Mouse (Mus musculus): Measurements from ENCODE around the gene Ap2m1. TPM values are rescaled to one million over a fixed set of nuclear protein-coding genes. Genes with fewer than 3 reads are reported as not detected.

The Ap2m1 gene
- polyA plus RNA-seq, 1 experiment from 2014 or later, result 631 TPM

DNA sequence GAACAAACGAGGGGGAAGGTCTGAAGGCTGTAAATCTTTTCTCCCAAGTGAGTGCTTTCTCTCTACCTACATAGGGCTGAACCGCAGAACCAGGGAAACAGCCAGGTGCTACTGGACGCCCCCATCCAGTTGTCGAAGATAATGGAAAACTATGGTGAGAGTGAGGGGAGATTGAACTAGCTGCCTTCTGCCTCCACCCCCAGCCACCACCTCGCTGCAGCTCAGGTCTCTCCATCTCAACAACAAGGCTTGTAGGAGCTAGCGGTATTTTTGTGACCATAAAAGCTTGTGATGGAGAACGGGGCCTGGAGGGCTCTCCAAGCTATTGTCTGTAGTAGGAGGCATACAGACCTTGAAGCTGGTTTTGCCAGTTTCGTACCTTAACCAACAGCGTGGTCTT, 13.9 kb downstream of the Ap2m1 start:
- Histone ChIP-seq H3K27ac (replicated peaks; ENCODE audit: low read depth, low read length) (no peak overlapping the region), H3K9me3 (ENCODE audit: control insufficient read depth, low read length) (no peaks in the 10 kb centered on the region), H3K27me3 (ENCODE audit: control insufficient read depth, insufficient read depth, low read length) (no peaks in the 10 kb centered on the region), H3K36me3 (ENCODE audit: control insufficient read depth, insufficient read depth, low read length) (peaks cover 20% of the 10 kb centered on the region), H3K9ac (ENCODE audit: low read length) (peak overlapping the region; percentile 76), H3K4me3 (ENCODE audit: low read depth, low read length) (peak overlapping the region; percentile 84), H3K4me2 (ENCODE audit: low read depth, severe bottlenecking) (peak overlapping the region; percentile 90), H3K4me1 (ENCODE audit: control insufficient read depth, insufficient read depth, low read length) (peaks cover 4% of the 10 kb centered on the region)
- no peak for ATAC-seq (ENCODE audit: insufficient number of reproducible peaks, low FRiP score, low TSS enrichment, low read depth)
- DNase-seq (ENCODE audit: low spot score), result no peak
- WGBS, result 50% methylated on average over 9 of the region's 9 CpGs

DNA sequence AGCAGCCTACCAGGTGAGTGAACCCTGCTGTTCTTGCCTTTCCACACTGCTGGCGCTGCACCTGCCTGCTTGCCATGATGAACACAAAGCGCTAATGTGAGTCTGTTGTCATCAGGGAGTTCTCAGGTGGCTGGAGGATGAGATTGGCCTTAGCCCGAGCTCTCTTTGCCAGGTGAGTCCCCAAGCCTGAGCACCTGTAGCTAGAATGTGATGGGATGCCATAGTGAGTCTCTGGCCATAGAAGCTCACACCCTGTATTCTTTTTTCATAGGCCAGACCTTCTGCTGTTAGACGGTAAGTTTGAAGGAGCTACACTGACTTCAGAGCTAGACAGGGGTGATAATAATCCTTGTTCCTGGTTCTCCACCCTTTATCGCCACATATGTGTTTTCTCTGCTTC, 16.4 kb downstream of the Ap2m1 start:
- DNase-seq (ENCODE audit: low spot score), result no peak
- 93% methylated on average over 5 of the region's 5 CpGs for WGBS

DNA sequence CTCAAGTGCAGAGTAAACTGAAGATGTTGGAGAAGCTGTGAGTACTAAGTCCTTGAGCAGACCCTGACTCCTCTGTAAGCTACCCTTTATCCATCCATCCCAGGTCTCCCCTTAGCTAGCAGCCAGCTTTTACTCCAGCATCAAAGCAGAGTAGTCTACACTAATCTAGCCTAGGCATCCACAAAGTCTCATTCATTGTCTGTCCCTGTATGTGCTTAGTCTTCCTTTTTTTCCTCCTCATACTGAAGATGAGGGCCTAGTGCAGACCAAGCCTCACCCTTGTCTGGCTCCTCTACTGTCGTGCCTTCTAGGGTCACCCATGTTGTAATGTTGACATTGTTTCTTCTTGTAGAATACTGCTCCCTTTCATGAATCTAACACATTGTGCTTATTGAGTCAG, 17.3 kb downstream of the Ap2m1 start:
- H3K9me3 ChIP-seq (ENCODE audit: control insufficient read depth, low read length), result no peaks in the 10 kb centered on the region
- no peak overlapping the region for H3K4me3 ChIP-seq (ENCODE audit: low read depth, low read length)
- ATAC-seq (ENCODE audit: insufficient number of reproducible peaks, low FRiP score, low TSS enrichment, low read depth) (no peak), DNase-seq (ENCODE audit: low spot score) (no peak)
- peaks cover 20% of the 10 kb centered on the region for H3K36me3 ChIP-seq (ENCODE audit: control insufficient read depth, insufficient read depth, low read length)
- no peak overlapping the region for H3K9ac ChIP-seq (ENCODE audit: low read length)
- H3K4me1 ChIP-seq (ENCODE audit: control insufficient read depth, insufficient read depth, low read length), result peaks cover 4% of the 10 kb centered on the region; the same call in 1 of the 2 replicates
- no peak overlapping the region for H3K27ac ChIP-seq (replicated peaks; ENCODE audit: low read depth, low read length)
- H3K27me3 ChIP-seq (ENCODE audit: control insufficient read depth, insufficient read depth, low read length), result no peaks in the 10 kb centered on the region
- WGBS, result 94% methylated on average over 1 of the region's 1 CpGs
- H3K4me2 ChIP-seq (ENCODE audit: low read depth, severe bottlenecking), result no peak overlapping the region

More for the DNA sequence above, 16.4 kb downstream of the Ap2m1 start:
- H3K4me1 ChIP-seq (ENCODE audit: control insufficient read depth, insufficient read depth, low read length), result peaks cover 4% of the 10 kb centered on the region
- no peaks in the 10 kb centered on the region for H3K9me3 ChIP-seq (ENCODE audit: control insufficient read depth, low read length)
- H3K9ac ChIP-seq (ENCODE audit: low read length), result no peak overlapping the region
- no peaks in the 10 kb centered on the region for H3K27me3 ChIP-seq (ENCODE audit: control insufficient read depth, insufficient read depth, low read length)
- H3K4me3 ChIP-seq (ENCODE audit: low read depth, low read length), result no peak overlapping the region
- no peak for ATAC-seq (ENCODE audit: insufficient number of reproducible peaks, low FRiP score, low TSS enrichment, low read depth)
- H3K36me3 ChIP-seq (ENCODE audit: control insufficient read depth, insufficient read depth, low read length), result peaks cover 17% of the 10 kb centered on the region
- no peak overlapping the region for H3K27ac ChIP-seq (replicated peaks; ENCODE audit: low read depth, low read length)
- H3K4me2 ChIP-seq (ENCODE audit: low read depth, severe bottlenecking), result no peak overlapping the region

- DNase-seq (ENCODE audit: low spot score), result no peak
- H3K4me2 ChIP-seq (ENCODE audit: low read depth, severe bottlenecking), result no peak overlapping the region
These were observed 19.7 kb downstream of the Ap2m1 start for GRCm38 (mm10) chr16:20555000-20555399.

DNA sequence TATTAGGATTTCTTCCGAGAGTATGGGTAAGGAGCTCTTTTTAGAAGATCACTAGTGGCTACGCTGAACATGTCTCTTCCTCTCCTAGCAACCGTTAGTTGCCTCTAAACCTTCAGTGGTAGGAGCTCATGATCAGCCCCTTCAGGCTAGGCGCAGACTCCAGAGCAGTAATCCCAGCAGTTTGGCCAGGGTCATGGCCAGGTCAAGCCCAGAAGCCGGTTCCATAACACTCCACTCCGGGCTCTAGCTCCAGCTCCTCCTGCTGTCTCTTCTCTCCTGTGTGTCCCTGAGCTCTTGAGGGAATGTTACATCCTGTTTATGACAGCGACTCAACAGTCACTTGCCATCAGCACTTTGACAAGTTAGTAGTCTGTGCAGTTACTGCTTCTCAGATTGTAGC, 22.1 kb downstream of the Ap2m1 start:
- DNase-seq (ENCODE audit: low spot score) (no peak), ATAC-seq (ENCODE audit: insufficient number of reproducible peaks, low FRiP score, low TSS enrichment, low read depth) (no peak)
- Histone ChIP-seq H3K9ac (ENCODE audit: low read length) (no peak overlapping the region), H3K4me1 (ENCODE audit: control insufficient read depth, insufficient read depth, low read length) (no peaks in the 10 kb centered on the region), H3K4me2 (ENCODE audit: low read depth, severe bottlenecking) (no peak overlapping the region), H3K27ac (replicated peaks; ENCODE audit: low read depth, low read length) (no peak overlapping the region), H3K27me3 (ENCODE audit: control insufficient read depth, insufficient read depth, low read length) (no peaks in the 10 kb centered on the region), H3K36me3 (ENCODE audit: control insufficient read depth, insufficient read depth, low read length) (peaks cover 29% of the 10 kb centered on the region), H3K9me3 (ENCODE audit: control insufficient read depth, low read length) (no peaks in the 10 kb centered on the region), H3K4me3 (ENCODE audit: low read depth, low read length) (no peak overlapping the region)
- 71% methylated on average over 7 of the region's 7 CpGs for WGBS

More at GRCm38 (mm10) chr16:20555000-20555399, 19.7 kb downstream of the Ap2m1 start:
- no peak overlapping the region for H3K27ac ChIP-seq (replicated peaks; ENCODE audit: low read depth, low read length)
- H3K27me3 ChIP-seq (ENCODE audit: control insufficient read depth, insufficient read depth, low read length), result no peaks in the 10 kb centered on the region
- no peak overlapping the region for H3K4me3 ChIP-seq (ENCODE audit: low read depth, low read length)
- no peaks in the 10 kb centered on the region for H3K4me1 ChIP-seq (ENCODE audit: control insufficient read depth, insufficient read depth, low read length)
- WGBS, result 89% methylated on average over 6 of the region's 6 CpGs
- no peak overlapping the region for H3K9ac ChIP-seq (ENCODE audit: low read length)
- no peaks in the 10 kb centered on the region for H3K9me3 ChIP-seq (ENCODE audit: control insufficient read depth, low read length)
- peaks cover 32% of the 10 kb centered on the region for H3K36me3 ChIP-seq (ENCODE audit: control insufficient read depth, insufficient read depth, low read length)
- ATAC-seq (ENCODE audit: insufficient number of reproducible peaks, low FRiP score, low TSS enrichment, low read depth), result no peak

DNA sequence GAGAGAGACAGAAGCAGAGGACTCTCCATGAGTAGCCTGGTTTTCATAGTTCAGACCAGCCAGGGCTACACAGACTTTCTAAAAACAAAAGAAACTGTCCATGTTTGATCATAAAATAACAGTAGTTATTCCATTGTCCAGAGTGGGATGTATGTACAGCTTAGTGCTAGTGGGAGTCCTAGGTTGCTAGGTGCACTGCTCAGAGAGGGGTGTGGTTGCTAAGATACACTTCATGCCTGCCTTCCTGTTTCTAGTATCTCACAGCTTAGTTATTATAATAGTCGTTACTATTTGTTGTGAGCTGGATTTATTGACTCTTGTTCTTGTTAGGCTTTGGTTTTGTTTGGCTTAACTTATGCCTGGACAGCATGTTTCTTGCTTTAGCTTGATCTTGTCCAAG, 29.8 kb downstream of the Ap2m1 start:
- ATAC-seq (ENCODE audit: insufficient number of reproducible peaks, low FRiP score, low TSS enrichment, low read depth) (no peak), DNase-seq (ENCODE audit: low spot score) (no peak)

DNA sequence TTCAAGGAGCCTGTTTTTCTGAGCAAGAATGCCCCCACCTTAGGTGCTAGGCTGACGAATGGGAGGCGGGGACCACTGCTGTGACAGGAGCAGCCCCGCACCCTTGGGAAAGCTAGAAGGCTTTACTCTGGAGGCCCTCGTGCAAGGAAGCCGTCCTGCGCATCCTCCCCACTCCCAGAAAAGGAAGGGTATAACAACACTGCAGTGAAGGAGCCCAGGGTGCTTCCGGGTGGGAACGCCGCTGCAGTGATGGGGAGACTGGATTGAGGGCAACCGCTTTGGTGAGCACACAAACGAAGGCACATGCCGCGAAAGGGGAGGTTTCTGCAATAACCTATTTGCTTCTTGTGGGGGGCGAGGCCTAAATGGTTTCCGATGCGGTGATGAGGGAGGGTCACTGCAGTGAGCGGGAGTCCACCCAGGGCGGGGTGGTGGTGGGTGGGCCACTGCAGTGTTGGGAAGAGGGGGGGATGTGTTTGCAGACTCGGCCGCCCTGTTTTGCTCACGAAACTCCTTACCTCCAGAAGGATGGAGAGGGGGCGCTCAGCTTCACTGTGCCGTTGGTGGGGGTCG, 54.2 kb downstream of the Ap2m1 start, which contains the start of gene Vwa5b2:
Vwa5b2 (plus strand) TSS at position 106 of the 573 bp plus-strand sequence.
- Histone ChIP-seq H3K4me2 (ENCODE audit: low read depth, severe bottlenecking) (peak within 1 kb of the TSS; percentile 85), H3K27ac (replicated peaks; ENCODE audit: low read depth, low read length) (no peak within 1 kb of the TSS), H3K36me3 (ENCODE audit: control insufficient read depth, insufficient read depth, low read length) (no peaks in the 10 kb centered on the region), H3K9ac (ENCODE audit: low read length) (peak within 1 kb of the TSS; percentile 56), H3K4me1 (ENCODE audit: control insufficient read depth, insufficient read depth, low read length) (peaks cover 17% of the 10 kb centered on the region), H3K9me3 (ENCODE audit: control insufficient read depth, low read length) (no peaks in the 10 kb centered on the region), H3K27me3 (ENCODE audit: control insufficient read depth, insufficient read depth, low read length) (peaks cover 44% of the 10 kb centered on the region), H3K4me3 (ENCODE audit: low read depth, low read length) (peak within 1 kb of the TSS; percentile 46)
- DNase-seq (ENCODE audit: low spot score) (peak; percentile 48), ATAC-seq (ENCODE audit: insufficient number of reproducible peaks, low FRiP score, low TSS enrichment, low read depth) (peak; percentile 54; the same call in 1 of the 2 replicates)
- WGBS, result under 1% methylated on average over 24 of the region's 24 CpGs

More for the DNA sequence above, 29.8 kb downstream of the Ap2m1 start:
- Histone ChIP-seq H3K9ac (ENCODE audit: low read length) (no peak overlapping the region), H3K4me2 (ENCODE audit: low read depth, severe bottlenecking) (no peak overlapping the region), H3K9me3 (ENCODE audit: control insufficient read depth, low read length) (no peaks in the 10 kb centered on the region), H3K36me3 (ENCODE audit: control insufficient read depth, insufficient read depth, low read length) (peaks cover 11% of the 10 kb centered on the region), H3K4me1 (ENCODE audit: control insufficient read depth, insufficient read depth, low read length) (no peaks in the 10 kb centered on the region), H3K4me3 (ENCODE audit: low read depth, low read length) (no peak overlapping the region), H3K27ac (replicated peaks; ENCODE audit: low read depth, low read length) (no peak overlapping the region), H3K27me3 (ENCODE audit: control insufficient read depth, insufficient read depth, low read length) (no peaks in the 10 kb centered on the region)
- WGBS, result 76% methylated on average over 1 of the region's 1 CpGs

- DNase-seq (ENCODE audit: low spot score) (peak; percentile 71), ATAC-seq (ENCODE audit: insufficient number of reproducible peaks, low FRiP score, low TSS enrichment, low read depth) (peak; percentile 77)
- no peaks in the 10 kb centered on the region for H3K9me3 ChIP-seq (ENCODE audit: control insufficient read depth, low read length)
- peak overlapping the region; percentile 85 for H3K4me2 ChIP-seq (ENCODE audit: low read depth, severe bottlenecking)
- H3K4me1 ChIP-seq (ENCODE audit: control insufficient read depth, insufficient read depth, low read length), result peaks cover 17% of the 10 kb centered on the region
- peak overlapping the region; percentile 56 for H3K9ac ChIP-seq (ENCODE audit: low read length)
- no peak overlapping the region for H3K27ac ChIP-seq (replicated peaks; ENCODE audit: low read depth, low read length)
- H3K27me3 ChIP-seq (ENCODE audit: control insufficient read depth, insufficient read depth, low read length), result peaks cover 44% of the 10 kb centered on the region
- H3K36me3 ChIP-seq (ENCODE audit: control insufficient read depth, insufficient read depth, low read length), result no peaks in the 10 kb centered on the region
- peak overlapping the region; percentile 46 for H3K4me3 ChIP-seq (ENCODE audit: low read depth, low read length)
- under 1% methylated on average over 39 of the region's 39 CpGs for WGBS
These were observed 54.8 kb downstream of the Ap2m1 start for GRCm38 (mm10) chr16:20589939-20590679.
